Mouse (Mus musculus): Measurements from ENCODE around the gene Cactin. TPM values are rescaled to one million over a fixed set of nuclear protein-coding genes. Genes with fewer than 3 reads are reported as not detected.

The Cactin gene
- polyA plus RNA-seq (2016; fragmentation: Nextera tagmentation; extraction: Ambion mirVana), result 53.2 and 58.8 TPM in 2 replicates

- Histone ChIP-seq H3K4me1 (replicated peaks) (peaks cover 60% of the 10 kb centered on the region), H3K27me3 (ENCODE audit: insufficient read depth, poor library complexity, severe bottlenecking) (peaks cover 9% of the 10 kb centered on the region; the same call in 1 of the 2 replicates), H3K4me3 (peak within 1 kb of the TSS; percentile 80), H3K27ac (peak within 1 kb of the TSS; percentile 96), H3K9me3 (no peaks in the 10 kb centered on the region), H3K36me3 (peaks cover 67% of the 10 kb centered on the region)
- WGBS, result under 1% methylated on average over 68 of the region's 68 CpGs
- DNase-seq (ENCODE audit: low spot score), result peak; percentile 99
Measured at GRCm38 (mm10) chr10:81320550-81321347, at the start of gene Cactin. Gene Cactin, plus strand, starts transcription at chr10:81321103.

GRCm38 (mm10) chr10:81272356-81272755 is 48.5 kb upstream of the Cactin start:
- no peaks in the 10 kb centered on the region for H3K9me3 ChIP-seq
- H3K4me1 ChIP-seq (replicated peaks), result peaks cover 14% of the 10 kb centered on the region
- no peak overlapping the region for H3K27ac ChIP-seq
- no peak overlapping the region for H3K4me3 ChIP-seq
- WGBS, result 95% methylated on average over 21 of the region's 21 CpGs
- peaks cover 59% of the 10 kb centered on the region for H3K36me3 ChIP-seq
- no peak for DNase-seq (ENCODE audit: low spot score)
- H3K27me3 ChIP-seq (ENCODE audit: insufficient read depth, poor library complexity, severe bottlenecking), result no peaks in the 10 kb centered on the region

- Histone ChIP-seq H3K4me3 (0 out of 2 replicates have a peak overlapping the region, but pooled peaks have one; percentile 2), H3K36me3 (peaks cover 60% of the 10 kb centered on the region), H3K27ac (no peak overlapping the region), H3K4me1 (replicated peaks) (peaks cover 6% of the 10 kb centered on the region), H3K27me3 (ENCODE audit: insufficient read depth, poor library complexity, severe bottlenecking) (peaks cover 6% of the 10 kb centered on the region; the same call in 1 of the 2 replicates), H3K9me3 (no peaks in the 10 kb centered on the region)
- DNase-seq (ENCODE audit: low spot score), result no peak
- WGBS, result 94% methylated on average over 19 of the region's 19 CpGs
Measured at GRCm38 (mm10) chr10:81273842-81274241, 47.1 kb upstream of the Cactin start.

- peaks cover 30% of the 10 kb centered on the region for H3K36me3 ChIP-seq
- WGBS, result 78% methylated on average over 22 of the region's 22 CpGs
Measured at GRCm38 (mm10) chr10:81277676-81278075, 43.2 kb upstream of the Cactin start.

GRCm38 (mm10) chr10:81279496-81279895 is 41.4 kb upstream of the Cactin start:
- Histone ChIP-seq H3K27ac (no peak overlapping the region), H3K27me3 (ENCODE audit: insufficient read depth, poor library complexity, severe bottlenecking) (peaks cover 57% of the 10 kb centered on the region), H3K4me3 (0 out of 2 replicates have a peak overlapping the region, but pooled peaks have one; percentile 5), H3K9me3 (no peaks in the 10 kb centered on the region), H3K36me3 (peaks cover 12% of the 10 kb centered on the region; the same call in 1 of the 2 replicates), H3K4me1 (replicated peaks) (peaks cover 23% of the 10 kb centered on the region)
- 47% methylated on average over 10 of the region's 10 CpGs for WGBS
- DNase-seq (ENCODE audit: low spot score), result no peak

More at GRCm38 (mm10) chr10:81277676-81278075, 43.2 kb upstream of the Cactin start:
- Histone ChIP-seq H3K4me3 (no peak overlapping the region), H3K4me1 (replicated peaks) (peaks cover 19% of the 10 kb centered on the region), H3K9me3 (no peaks in the 10 kb centered on the region), H3K27ac (no peak overlapping the region; the same call in 1 of the 2 replicates), H3K27me3 (ENCODE audit: insufficient read depth, poor library complexity, severe bottlenecking) (peaks cover 39% of the 10 kb centered on the region)
- no peak for DNase-seq (ENCODE audit: low spot score)

GRCm38 (mm10) chr10:81284189-81284588 is 36.7 kb upstream of the Cactin start:
- peak overlapping the region; percentile 59; the same call in 1 of the 2 replicates for H3K27ac ChIP-seq
- 51% methylated on average over 6 of the region's 6 CpGs for WGBS
- peaks cover 78% of the 10 kb centered on the region for H3K27me3 ChIP-seq (ENCODE audit: insufficient read depth, poor library complexity, severe bottlenecking)
- no peaks in the 10 kb centered on the region for H3K36me3 ChIP-seq
- peak overlapping the region; percentile 60; the same call in 1 of the 2 replicates for H3K4me3 ChIP-seq
- peaks cover 44% of the 10 kb centered on the region for H3K4me1 ChIP-seq (replicated peaks)
- no peaks in the 10 kb centered on the region for H3K9me3 ChIP-seq
- no peak for DNase-seq (ENCODE audit: low spot score)

- peak overlapping the region; percentile 60 for H3K4me3 ChIP-seq
- H3K27me3 ChIP-seq (ENCODE audit: insufficient read depth, poor library complexity, severe bottlenecking), result peaks cover 79% of the 10 kb centered on the region
- peak overlapping the region; percentile 87 for H3K27ac ChIP-seq
- DNase-seq (ENCODE audit: low spot score), result no peak
- no peaks in the 10 kb centered on the region for H3K36me3 ChIP-seq
- H3K4me1 ChIP-seq (replicated peaks), result peaks cover 41% of the 10 kb centered on the region
- no peaks in the 10 kb centered on the region for H3K9me3 ChIP-seq
- 11% methylated on average over 17 of the region's 17 CpGs for WGBS
Measured at GRCm38 (mm10) chr10:81284719-81285118, 36.2 kb upstream of the Cactin start.

GRCm38 (mm10) chr10:81285694-81286450 is 35.0 kb upstream of the Cactin start:
- no peaks in the 10 kb centered on the region for H3K9me3 ChIP-seq
- no peaks in the 10 kb centered on the region for H3K36me3 ChIP-seq
- peak; percentile 93 for DNase-seq (ENCODE audit: low spot score)
- peak overlapping the region; percentile 87 for H3K27ac ChIP-seq
- H3K4me1 ChIP-seq (replicated peaks), result peaks cover 39% of the 10 kb centered on the region
- peaks cover 79% of the 10 kb centered on the region for H3K27me3 ChIP-seq (ENCODE audit: insufficient read depth, poor library complexity, severe bottlenecking)
- 2% methylated on average over 54 of the region's 54 CpGs for WGBS
- peak overlapping the region; percentile 60 for H3K4me3 ChIP-seq

- H3K4me1 ChIP-seq (replicated peaks), result peaks cover 39% of the 10 kb centered on the region
- DNase-seq (ENCODE audit: low spot score), result no peak
- H3K4me3 ChIP-seq, result no peak overlapping the region; the same call in 1 of the 2 replicates
- no peak overlapping the region for H3K27ac ChIP-seq
- no peaks in the 10 kb centered on the region for H3K9me3 ChIP-seq
- H3K27me3 ChIP-seq (ENCODE audit: insufficient read depth, poor library complexity, severe bottlenecking), result peaks cover 79% of the 10 kb centered on the region
- no peaks in the 10 kb centered on the region for H3K36me3 ChIP-seq
- WGBS, result 42% methylated on average over 6 of the region's 6 CpGs
Measured at GRCm38 (mm10) chr10:81286586-81286985, 34.3 kb upstream of the Cactin start.

GRCm38 (mm10) chr10:81287513-81288157 is 33.3 kb upstream of the Cactin start:
- H3K4me1 ChIP-seq (replicated peaks), result peaks cover 39% of the 10 kb centered on the region
- peaks cover 80% of the 10 kb centered on the region for H3K27me3 ChIP-seq (ENCODE audit: insufficient read depth, poor library complexity, severe bottlenecking)
- H3K36me3 ChIP-seq, result no peaks in the 10 kb centered on the region
- 59% methylated on average over 8 of the region's 8 CpGs for WGBS
- DNase-seq (ENCODE audit: low spot score), result peak; percentile 62
- no peaks in the 10 kb centered on the region for H3K9me3 ChIP-seq
- H3K4me3 ChIP-seq, result no peak overlapping the region
- no peak overlapping the region for H3K27ac ChIP-seq

GRCm38 (mm10) chr10:81288601-81289000 is 32.3 kb upstream of the Cactin start:
- 29% methylated on average over 6 of the region's 6 CpGs for WGBS
- Histone ChIP-seq H3K27ac (no peak overlapping the region), H3K4me1 (replicated peaks) (peaks cover 44% of the 10 kb centered on the region), H3K9me3 (no peaks in the 10 kb centered on the region), H3K36me3 (no peaks in the 10 kb centered on the region), H3K27me3 (ENCODE audit: insufficient read depth, poor library complexity, severe bottlenecking) (peaks cover 70% of the 10 kb centered on the region), H3K4me3 (0 out of 2 replicates have a peak overlapping the region, but pooled peaks have one; percentile 11)
- DNase-seq (ENCODE audit: low spot score), result peak; percentile 55

GRCm38 (mm10) chr10:81289278-81289677 is 31.6 kb upstream of the Cactin start:
- no peak overlapping the region for H3K4me3 ChIP-seq
- H3K27me3 ChIP-seq (ENCODE audit: insufficient read depth, poor library complexity, severe bottlenecking), result peaks cover 63% of the 10 kb centered on the region
- no peaks in the 10 kb centered on the region for H3K36me3 ChIP-seq
- no peak overlapping the region for H3K27ac ChIP-seq
- peak; percentile 60 for DNase-seq (ENCODE audit: low spot score)
- H3K4me1 ChIP-seq (replicated peaks), result peaks cover 48% of the 10 kb centered on the region
- 5% methylated on average over 7 of the region's 7 CpGs for WGBS
- H3K9me3 ChIP-seq, result no peaks in the 10 kb centered on the region
